Mouse (Mus musculus) kidney, adult 2 months (tissue): ENCODE measurements at regions not wholly inside any gene's neighbourhood (a gene's known extent, or its start where the extent isn't known, plus 50 kb on each side); places are given as distances from the start of the nearest gene placed in this dataset.

Experiments used
- DNase-seq: peaks from one replicate; pipeline ENCODE4 v3.0.0; 2021
- H3K27ac ChIP-seq: fragments of 200-500 bp; 2 replicates; pipeline ENCODE4 v1.5.1; 2012; ENCODE audit warnings: low read depth, low read length, control low read depth, inconsistent platforms; ENCODE audit not compliant: insufficient read depth
- H3K27me3 ChIP-seq: fragments of 200-500 bp; replicated peaks from 2 replicates; pipeline ENCODE4 v1.6.1; 2012; ENCODE audit warnings: mild to moderate bottlenecking, moderate library complexity, low read length, inconsistent platforms; ENCODE audit not compliant: control insufficient read depth, insufficient read depth
- H3K36me3 ChIP-seq: fragments of 200-500 bp; 2 replicates; pipeline ENCODE4 v1.6.1; 2012; ENCODE audit warnings: mild to moderate bottlenecking, moderate library complexity, low read length, inconsistent platforms; ENCODE audit not compliant: control insufficient read depth, insufficient read depth
- H3K4me1 ChIP-seq: fragments of 200-500 bp; 2 replicates; pipeline ENCODE4 v1.6.1; 2011; ENCODE audit warnings: low read length; ENCODE audit not compliant: control insufficient read depth, insufficient read depth
- H3K4me3 ChIP-seq: fragments of 200-500 bp; 2 replicates; pipeline ENCODE4 v1.5.1; 2011; ENCODE audit warnings: mild to moderate bottlenecking, low read depth, low read length, control low read depth; ENCODE audit not compliant: insufficient read depth
- CTCF ChIP-seq: fragments of 200-500 bp; conservative IDR thresholded peaks from 2 replicates; pipeline ENCODE4 v1.5.1; 2011; ENCODE audit warnings: low read depth, mild to moderate bottlenecking, control low read depth, low read length, moderate library complexity, mixed read lengths; ENCODE audit not compliant: insufficient read depth, insufficient read length
- POLR2A ChIP-seq: fragments of 200-500 bp; IDR thresholded peaks from one replicate; pipeline ENCODE4 v1.6.1; 2011; ENCODE audit warnings: low read depth, low read length, control low read depth
- WGBS: fragments of 180-500 bp; shearing (Covaris S2); methylation state at CpG from one replicate; pipeline ENCODE4 v1.1.7; 2018; 5-methylcytosine and 5-hydroxymethylcytosine counted together

DNA sequence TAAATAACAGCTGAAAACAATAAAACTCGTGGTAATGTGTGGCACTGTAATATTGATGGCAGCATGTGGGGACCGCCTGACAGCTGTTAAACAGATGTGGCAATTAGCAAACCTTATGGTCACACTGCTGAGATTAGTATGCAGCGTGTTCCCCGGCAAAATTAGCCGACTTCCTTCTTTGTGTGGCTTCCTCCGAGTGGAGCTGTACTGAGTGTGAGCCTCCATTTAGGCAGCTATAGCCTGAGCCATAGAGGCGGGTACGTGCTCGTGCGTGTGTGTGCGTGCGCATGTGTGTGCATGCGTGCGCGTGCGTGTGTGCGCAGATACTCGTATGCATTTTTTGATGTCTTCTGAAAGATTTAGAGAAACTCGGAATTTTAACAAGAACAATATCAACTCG, 53.4 kb upstream of the Zfp64 start:
- Histone ChIP-seq H3K27ac (no peak overlapping the region), H3K4me1 (no peaks in the 10 kb centered on the region; the same call in 1 of the 2 replicates), H3K27me3 (no peaks in the 10 kb centered on the region), H3K36me3 (no peaks in the 10 kb centered on the region), H3K4me3 (no peak overlapping the region)
- DNase-seq: peak; percentile 12
- 57% methylated on average over 20 of the region's 20 CpGs for WGBS
- TF ChIP-seq POLR2A: no peak
- no peak for TF ChIP-seq CTCF

DNA sequence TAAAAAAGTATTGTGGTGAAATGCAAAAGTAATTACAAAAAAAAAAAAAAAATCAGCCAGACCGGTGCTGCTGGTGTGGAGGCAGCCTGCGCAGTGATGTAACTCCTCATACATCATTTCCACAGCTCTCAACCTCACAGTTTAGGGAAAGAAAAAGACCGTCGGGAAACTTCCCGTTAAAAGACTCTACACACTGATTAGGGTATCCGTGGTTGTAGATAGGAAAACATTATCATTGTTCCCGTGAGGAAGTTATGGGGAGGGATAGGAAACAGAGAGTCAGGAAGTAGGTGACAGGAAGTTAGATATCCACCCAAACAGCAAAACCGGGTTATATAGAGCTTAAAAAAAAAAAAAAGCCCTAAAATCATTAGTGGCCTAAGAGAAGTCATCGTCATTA, 52.9 kb upstream of the Zfp64 start:
- no peaks in the 10 kb centered on the region for H3K27me3 ChIP-seq
- no peak overlapping the region for H3K27ac ChIP-seq
- WGBS: 15% methylated on average over 9 of the region's 9 CpGs
- no peak overlapping the region for H3K4me3 ChIP-seq
- TF ChIP-seq CTCF (no peak), POLR2A (no peak)
- peak; percentile 18 for DNase-seq
- H3K36me3 ChIP-seq: no peaks in the 10 kb centered on the region
- H3K4me1 ChIP-seq: no peaks in the 10 kb centered on the region; the same call in 1 of the 2 replicates

- Histone ChIP-seq H3K36me3 (no peaks in the 10 kb centered on the region), H3K27ac (no peak overlapping the region), H3K4me3 (no peak overlapping the region), H3K4me1 (no peaks in the 10 kb centered on the region; the same call in 1 of the 2 replicates), H3K27me3 (no peaks in the 10 kb centered on the region)
- TF ChIP-seq POLR2A (no peak), CTCF (no peak)
- peak; percentile 27 for DNase-seq
- 56% methylated on average over 10 of the region's 10 CpGs for WGBS
These were observed 51.2 kb upstream of the Zfp64 start for GRCm38 (mm10) chr2:169006549-169006948.

DNA sequence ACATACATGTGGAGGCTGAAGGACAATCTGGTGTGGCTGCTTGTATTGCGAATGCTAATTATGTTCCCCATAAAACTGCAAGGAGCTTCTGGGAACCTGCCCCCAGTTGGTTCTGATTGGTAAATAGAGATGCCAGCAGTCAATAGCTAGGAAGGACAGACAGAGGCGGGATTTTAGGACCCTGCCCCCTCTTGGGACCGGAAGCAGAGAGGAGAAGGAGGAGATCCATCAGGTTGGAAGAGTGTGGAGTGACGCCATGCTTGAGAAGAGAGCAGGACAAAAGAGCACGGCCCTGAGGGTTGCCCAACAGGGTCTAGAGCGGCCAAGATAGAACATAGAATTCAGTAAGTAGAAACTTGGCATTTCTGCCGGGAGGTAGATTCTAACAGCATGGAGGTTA, 50.4 kb upstream of the Zfp64 start:
- Histone ChIP-seq H3K36me3 (no peaks in the 10 kb centered on the region), H3K27ac (no peak overlapping the region), H3K27me3 (no peaks in the 10 kb centered on the region), H3K4me3 (no peak overlapping the region), H3K4me1 (no peaks in the 10 kb centered on the region; the same call in 1 of the 2 replicates)
- DNase-seq: no peak
- 75% methylated on average over 7 of the region's 7 CpGs for WGBS
- TF ChIP-seq CTCF (no peak), POLR2A (no peak)
